Mouse (Mus musculus) neural tube, embryonic 10.5 days (tissue): ENCODE results near the gene Mamdc4.

Source experiments
- DNase-seq: peaks from one replicate; pipeline ENCODE4 v3.0.0-alpha.2; 2017; ENCODE audit warnings: low spot score; ENCODE audit errors: extremely low spot score

Mamdc4 gene

GRCm38 (mm10) chr2:25582466-25583119 is 7.9 kb upstream of the Mamdc4 start:
- DNase-seq = no peak

- DNase-seq = no peak
Measured at GRCm38 (mm10) chr2:25581901-25582301, 7.3 kb upstream of the Mamdc4 start.

GRCm38 (mm10) chr2:25581294-25581864 is 6.7 kb upstream of the Mamdc4 start, which contains the start of gene Ajm1:
Gene Ajm1, minus strand, starts transcription at chr2:25581757.
- peak; percentile 64 for DNase-seq

GRCm38 (mm10) chr2:25580621-25581101 is 6.0 kb upstream of the Mamdc4 start:
- DNase-seq = no peak

GRCm38 (mm10) chr2:25579737-25580460 is 5.3 kb upstream of the Mamdc4 start:
- DNase-seq = peak; percentile 46

- DNase-seq = peak; percentile 48
Measured at GRCm38 (mm10) chr2:25578796-25579736, 4.4 kb upstream of the Mamdc4 start.

GRCm38 (mm10) chr2:25577951-25578795 is 3.5 kb upstream of the Mamdc4 start:
- DNase-seq = peak; percentile 68

GRCm38 (mm10) chr2:25576965-25577891 is 2.6 kb upstream of the Mamdc4 start:
- no peak for DNase-seq

- DNase-seq = no peak
Measured at GRCm38 (mm10) chr2:25576028-25576850, 1.6 kb upstream of the Mamdc4 start.

- peak; percentile 69 for DNase-seq
Measured at GRCm38 (mm10) chr2:25575432-25576027, 885 bp upstream of the Mamdc4 start.

GRCm38 (mm10) chr2:25574136-25574535 is 509 bp downstream of the Mamdc4 start:
- DNase-seq = no peak

GRCm38 (mm10) chr2:25573068-25573467 is 1.6 kb downstream of the Mamdc4 start:
- DNase-seq = no peak

- no peak for DNase-seq
Measured at GRCm38 (mm10) chr2:25571221-25571620, 3.4 kb downstream of the Mamdc4 start.

GRCm38 (mm10) chr2:25569323-25569722 is 5.3 kb downstream of the Mamdc4 start:
- DNase-seq = no peak

GRCm38 (mm10) chr2:25568473-25569019 is 6.1 kb downstream of the Mamdc4 start:
- DNase-seq = no peak

- DNase-seq = no peak
Measured at GRCm38 (mm10) chr2:25566558-25566957, 8.1 kb downstream of the Mamdc4 start.

- DNase-seq = no peak
Measured at GRCm38 (mm10) chr2:25565741-25566140, 8.9 kb downstream of the Mamdc4 start.

- DNase-seq = no peak
Measured at GRCm38 (mm10) chr2:25561946-25562345, 12.7 kb downstream of the Mamdc4 start.
